Mouse (Mus musculus) urinary bladder, postnatal 36 days (tissue): ENCODE measurements around the gene Mybpc2.

Experiments
- DNase-seq, 2 experiments: peaks; one replicate each; pipeline ENCODE4 v3.0.0; 2022; ENCODE audit warnings: low spot score in 2 of 2, mixed read lengths in 1 of 2

Gene Mybpc2

GRCm38 (mm10) chr7:44525126-44525832 is 823 bp upstream of the Mybpc2 start:
- DNase-seq, result peak; percentile 37 to 81

DNA sequence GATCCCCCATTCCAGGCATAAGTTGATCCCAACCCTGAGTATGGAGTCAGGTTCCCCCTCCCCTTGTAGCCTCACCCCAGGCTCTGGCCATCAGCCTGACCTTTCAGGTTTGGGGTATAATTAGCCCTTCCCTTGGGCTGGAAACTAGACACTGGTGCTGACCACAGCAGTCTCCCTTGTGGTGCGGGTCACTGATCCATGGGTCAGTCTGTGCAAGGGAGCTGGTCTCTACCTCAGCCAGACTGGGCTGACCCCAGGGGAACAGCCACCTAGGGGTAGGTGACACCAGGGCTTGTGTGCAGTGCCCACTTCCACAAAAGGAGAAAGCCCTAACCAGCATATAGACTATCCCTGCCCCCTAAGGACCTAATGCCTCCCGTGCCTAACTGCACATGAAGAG is 1.4 kb downstream of the Mybpc2 start:
- DNase-seq, result no peak

GRCm38 (mm10) chr7:44521710-44522109 is 2.7 kb downstream of the Mybpc2 start:
- DNase-seq, result peak; percentile 31 to 39

DNA sequence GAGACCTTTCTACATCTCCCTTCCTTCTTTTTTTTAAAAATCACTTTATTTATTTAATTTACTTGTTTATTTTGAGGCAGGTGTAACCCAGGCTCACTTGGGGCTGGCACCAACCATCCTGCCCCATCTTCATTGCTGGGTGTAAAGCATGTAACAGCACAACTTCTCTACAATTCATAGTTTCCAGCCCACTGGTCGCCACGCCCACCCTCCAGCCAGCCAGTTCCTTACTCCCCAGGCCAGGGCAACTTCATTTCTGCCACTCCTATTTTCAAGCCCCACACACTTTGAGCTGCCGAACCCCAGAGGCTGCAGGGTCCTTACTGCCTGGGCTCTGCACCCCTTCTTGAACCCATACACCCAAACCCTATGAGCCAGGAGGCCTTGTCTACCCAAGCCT is 3.5 kb downstream of the Mybpc2 start:
- DNase-seq, result no peak

GRCm38 (mm10) chr7:44519240-44519913 is 5.1 kb downstream of the Mybpc2 start:
- no peak for DNase-seq

GRCm38 (mm10) chr7:44507491-44507890 is 17.0 kb downstream of the Mybpc2 start:
- no peak for DNase-seq

- peak; percentile 44 to 46 for DNase-seq
These were observed 22.8 kb downstream of the Mybpc2 start for GRCm38 (mm10) chr7:44501563-44502115.

- DNase-seq, result no peak
These were observed 24.4 kb downstream of the Mybpc2 start for GRCm38 (mm10) chr7:44500046-44500445.

- no peak for DNase-seq
These were observed 25.5 kb downstream of the Mybpc2 start for GRCm38 (mm10) chr7:44498922-44499321.

GRCm38 (mm10) chr7:44497361-44498055 is 26.9 kb downstream of the Mybpc2 start:
- no peak for DNase-seq

GRCm38 (mm10) chr7:44496771-44497109 is 27.7 kb downstream of the Mybpc2 start:
- no peak for DNase-seq

DNA sequence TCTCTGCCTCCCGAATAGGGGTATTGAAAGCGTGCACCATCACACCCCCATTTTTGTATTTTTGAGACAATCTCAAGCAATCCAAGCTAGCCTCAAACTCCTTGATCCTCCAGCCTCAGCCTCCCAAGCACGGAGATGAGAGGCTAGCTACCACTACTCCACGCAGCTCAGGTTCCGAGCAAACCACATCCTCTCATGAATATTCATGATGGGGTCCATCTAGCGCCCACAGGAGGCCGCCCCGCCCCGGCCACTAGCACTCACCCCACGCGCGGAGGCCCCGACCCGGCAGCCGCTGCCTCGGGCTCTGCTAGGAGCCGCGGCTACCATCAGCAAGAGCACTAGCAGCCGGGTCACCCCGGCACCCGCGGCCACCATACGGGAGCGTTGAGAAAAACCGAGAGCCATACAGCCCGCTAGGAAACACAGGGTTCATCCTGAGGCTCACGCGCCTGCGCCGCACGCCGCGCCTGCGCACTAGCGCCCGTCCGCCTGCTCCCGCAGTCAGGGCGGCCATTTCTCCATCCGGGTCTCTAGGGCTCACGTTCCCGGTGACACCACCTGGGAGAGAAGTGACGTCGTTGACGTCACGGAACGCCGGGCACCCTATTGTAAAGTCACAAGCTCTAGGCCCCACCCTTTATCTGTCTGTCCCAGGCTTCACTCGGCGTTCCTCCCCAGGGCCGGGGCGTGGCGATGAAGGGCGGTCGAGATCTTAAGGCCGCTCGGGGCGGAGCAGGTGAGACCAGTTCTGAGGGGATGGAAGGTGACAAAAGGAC is 28.3 kb downstream of the Mybpc2 start, which contains the start of the genes Emc10 and Fam71e1:
TSS of gene Emc10 (minus strand) at position 538 of the 779 bp plus-strand sequence.
TSS of gene Fam71e1 (plus strand) at position 590 of the 779 bp plus-strand sequence.
- peak; percentile 95 to 97 for DNase-seq

GRCm38 (mm10) chr7:44495086-44495485 is 29.4 kb downstream of the Mybpc2 start:
- no peak for DNase-seq

GRCm38 (mm10) chr7:44494681-44495080 is 29.8 kb downstream of the Mybpc2 start:
- no peak for DNase-seq

DNA sequence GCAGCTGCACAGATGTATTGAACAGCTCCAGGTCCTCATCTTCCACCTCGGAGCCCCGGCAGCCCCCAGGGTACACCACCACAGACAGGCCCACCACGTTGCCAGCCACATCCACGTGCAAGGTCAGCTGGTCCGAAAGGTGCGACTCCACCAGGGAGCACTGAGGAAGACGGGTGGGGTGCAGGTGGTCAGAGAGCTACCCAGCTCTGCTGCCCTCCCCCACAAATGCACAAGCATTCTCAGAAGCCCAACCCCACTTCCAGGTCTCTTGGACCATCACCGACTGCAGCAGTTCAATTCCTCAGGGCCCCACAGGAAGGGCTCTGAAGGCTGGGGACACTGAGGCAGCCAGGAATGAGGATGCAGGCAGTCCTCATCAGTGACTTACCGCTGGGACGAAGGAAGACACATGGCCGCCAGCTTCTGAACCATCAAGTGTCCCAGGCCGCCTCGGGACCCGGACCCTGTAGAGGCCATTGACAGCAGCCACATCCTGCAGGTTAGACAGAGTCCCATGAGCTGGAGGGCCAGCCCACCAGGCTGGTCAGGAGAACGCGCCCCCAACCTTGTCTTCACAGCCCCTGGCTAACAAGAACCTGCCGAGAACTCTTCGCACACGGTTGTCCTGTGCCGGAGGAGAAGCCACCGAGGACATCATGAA is 32.2 kb downstream of the Mybpc2 start:
- DNase-seq, result no peak

DNA sequence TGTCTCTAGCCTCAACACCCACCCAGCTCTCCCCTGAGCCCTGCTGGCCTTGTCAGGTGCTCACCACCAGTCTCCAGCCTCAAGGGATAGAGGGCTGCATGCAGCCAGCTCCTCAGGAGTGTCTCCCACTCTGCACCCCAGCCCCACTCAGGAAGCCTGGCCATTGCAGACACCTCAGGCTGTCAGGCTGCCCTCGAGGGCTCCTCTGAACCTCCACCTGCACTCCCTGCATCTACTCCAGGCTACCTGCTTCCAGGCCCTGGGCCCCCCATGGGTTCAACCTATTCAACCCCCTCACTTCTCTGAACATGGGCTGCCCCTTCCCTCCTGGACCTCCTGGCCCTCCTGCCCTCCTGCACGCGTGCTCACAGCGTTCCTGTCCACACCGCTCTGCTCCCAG is 33.1 kb downstream of the Mybpc2 start:
- no peak for DNase-seq

DNA sequence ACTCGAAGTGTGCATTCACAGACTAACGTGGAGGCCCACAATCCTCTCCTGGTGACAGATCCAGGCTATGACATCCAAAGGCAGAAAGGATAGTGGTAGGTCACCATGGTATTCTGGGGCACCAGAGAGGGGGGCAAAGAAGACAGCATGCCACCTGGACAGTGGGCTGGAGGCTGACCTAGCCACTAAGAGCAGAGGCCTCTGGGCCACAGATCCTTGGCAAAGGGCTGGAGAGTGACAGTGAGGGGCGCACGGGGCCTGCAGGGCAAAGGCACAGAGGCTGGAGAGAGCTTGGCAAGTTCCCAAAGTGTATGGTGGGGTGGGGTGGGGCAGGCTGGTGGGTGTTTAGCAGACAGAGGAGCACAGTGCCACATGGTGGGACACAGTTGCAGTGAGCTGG is 34.2 kb downstream of the Mybpc2 start:
- no peak for DNase-seq

DNA sequence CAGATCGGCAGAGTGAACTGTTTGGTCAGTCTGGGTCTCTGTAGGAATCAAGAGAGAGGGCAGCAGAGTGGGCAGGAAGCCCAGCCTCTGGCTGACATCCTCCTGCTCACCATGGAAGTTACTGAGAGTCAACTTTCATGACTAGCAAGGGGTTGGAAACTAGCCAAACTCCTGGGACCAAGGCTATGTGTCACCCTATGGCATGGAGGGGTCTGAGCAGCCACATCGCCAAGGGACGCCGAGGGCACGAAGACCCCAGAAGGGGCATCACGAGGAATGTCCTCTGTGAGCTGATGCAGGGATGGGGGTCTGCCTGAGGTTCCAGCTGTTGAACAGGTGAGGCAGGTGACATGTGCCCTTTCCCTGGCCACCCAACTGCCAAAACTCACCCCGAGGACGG is 35.9 kb downstream of the Mybpc2 start:
- no peak for DNase-seq

DNA sequence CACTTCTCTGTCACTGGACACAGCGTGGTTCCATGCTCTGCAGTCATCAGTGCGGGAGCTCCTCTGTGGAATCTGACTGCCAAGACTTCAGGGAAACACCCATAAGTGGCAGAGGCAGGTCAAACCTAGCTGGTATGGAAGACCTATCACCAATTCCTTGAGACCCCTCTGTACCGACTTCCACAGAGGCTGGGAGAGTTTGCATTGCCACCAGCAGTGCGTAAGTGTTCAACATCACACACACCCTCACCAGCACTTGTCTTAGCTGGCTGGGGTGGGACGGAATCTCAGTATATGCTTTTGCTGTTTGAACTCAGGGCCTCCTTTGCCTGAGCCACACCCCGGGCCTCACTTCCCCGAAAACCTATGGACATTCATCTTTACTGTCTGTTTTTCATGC is 36.5 kb downstream of the Mybpc2 start:
- DNase-seq, result no peak

DNA sequence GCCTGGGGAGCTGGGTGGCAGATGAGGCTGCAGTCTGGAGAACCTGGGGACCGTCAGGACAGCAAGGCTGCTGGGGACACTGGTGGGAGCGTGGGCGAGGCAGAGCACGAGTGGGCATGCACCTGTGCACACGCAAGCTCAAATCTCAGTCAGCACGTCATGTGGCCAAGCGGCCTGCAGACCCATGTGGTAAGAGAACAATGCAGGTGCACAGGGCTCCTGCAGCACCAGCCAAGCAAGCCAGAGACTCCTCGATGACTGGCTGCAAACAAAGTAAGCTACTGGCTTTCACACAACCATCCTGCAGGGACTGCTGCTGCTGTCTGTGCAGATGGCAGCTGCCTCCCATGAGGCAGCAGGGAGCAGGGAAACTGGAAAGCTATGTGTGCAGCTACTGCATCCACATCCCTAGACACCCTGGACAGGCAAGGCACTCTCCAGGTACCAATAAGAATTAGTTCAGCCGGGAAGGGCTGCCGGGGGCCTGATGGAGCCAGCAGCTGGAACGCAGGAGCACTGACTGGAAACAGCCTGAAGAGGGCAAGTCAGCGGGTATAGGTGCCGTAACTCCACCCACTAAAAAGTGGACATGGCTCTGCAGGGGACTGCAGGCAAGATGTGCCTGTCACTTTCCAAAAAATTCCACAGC is 37.4 kb downstream of the Mybpc2 start:
- no peak for DNase-seq
